Mouse (Mus musculus) adrenal gland, adult 10 weeks (tissue): Measurements from ENCODE around the gene Fanci. TPM values are rescaled to one million over a fixed set of nuclear protein-coding genes. Genes with fewer than 3 reads are reported as not detected.

Source experiments
- polyA plus RNA-seq: library from polyadenylated mRNA; stranded (reverse); fragments of 350-450 nt; fragmentation: Illumina TruSeq; extraction: RNeasy Lipid Tissue Mini Kit (QIAGEN cat#74804); gene quantifications from one replicate; pipeline ENCODE4 v1.2.3, GENCODE M21; 2014; ENCODE audit warnings: low read depth, low replicate concordance

The Fanci gene
- 0.87 TPM for polyA plus RNA-seq

DNA sequence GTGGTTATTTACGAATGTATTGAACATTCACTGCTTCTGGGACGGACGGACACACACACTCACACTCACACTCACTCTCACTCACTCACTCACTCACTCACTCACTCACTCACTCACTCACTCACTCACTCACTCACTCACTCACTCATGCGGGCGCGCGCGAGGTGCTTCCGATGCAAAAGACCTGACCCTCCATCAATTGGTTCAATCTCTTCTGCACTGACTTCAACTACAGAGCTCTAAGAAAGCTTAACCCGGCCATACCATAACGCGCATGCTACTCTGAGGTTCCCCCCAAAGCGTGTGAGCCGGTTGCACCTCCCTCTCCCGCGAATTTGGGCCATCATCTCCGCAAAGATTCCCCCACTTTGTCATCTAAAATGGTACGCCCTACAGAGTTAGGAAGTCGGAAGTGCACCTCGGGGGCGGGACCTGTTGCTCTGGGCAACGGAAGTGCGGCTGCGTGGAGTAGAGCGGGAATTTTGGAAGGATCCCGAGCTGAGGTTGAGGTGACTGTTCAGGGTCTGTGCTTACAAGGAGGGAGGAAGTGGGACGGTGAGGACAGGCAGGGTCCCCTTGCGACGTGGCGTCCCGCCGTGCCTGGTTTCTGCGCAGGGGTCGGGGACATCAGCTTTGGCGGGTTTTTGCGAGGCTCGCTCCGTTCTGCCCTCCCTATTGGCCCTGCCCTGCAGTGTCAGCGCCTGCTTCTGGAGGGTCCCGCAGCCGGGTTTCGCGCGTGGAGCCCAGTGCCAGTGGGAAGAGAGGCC lies at the start of gene Fanci:
Fanci (plus strand) TSS at position 47 of the 767 bp plus-strand sequence.

DNA sequence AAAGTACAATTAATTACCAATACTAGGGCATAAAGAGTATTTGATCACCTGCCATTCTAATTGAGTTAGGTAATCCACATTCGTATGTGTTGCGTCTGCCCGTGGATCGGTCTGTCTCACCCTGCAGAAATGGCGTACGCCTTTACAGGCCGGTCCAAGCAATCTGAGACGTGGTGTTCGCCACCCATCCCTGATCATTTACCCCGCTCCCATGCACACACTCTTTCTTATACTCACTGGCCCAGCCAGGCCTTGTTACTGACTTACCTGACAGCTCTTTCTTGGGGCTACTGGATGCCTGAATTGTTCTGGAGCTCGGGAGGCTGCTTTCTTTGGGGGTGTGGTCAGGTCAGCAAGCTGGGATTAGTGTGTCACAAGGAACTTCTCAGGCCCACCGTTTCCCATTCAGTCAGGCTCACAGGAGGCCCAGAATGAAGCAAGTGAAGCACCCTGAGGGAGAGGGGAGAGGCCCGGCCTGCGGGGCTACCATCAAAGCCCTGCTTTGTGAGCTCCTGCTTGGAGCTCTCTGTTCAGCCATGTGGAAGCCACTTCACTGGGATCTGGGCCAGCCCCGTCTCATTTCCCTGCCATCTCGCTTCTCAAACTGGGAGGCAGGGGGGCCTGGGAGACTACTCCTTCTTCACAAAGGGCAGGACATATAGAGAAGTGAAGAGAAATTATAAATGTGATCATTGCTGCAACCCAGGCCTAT lies 5.2 kb upstream of the Fanci start, which contains the start of gene Rlbp1:
Rlbp1 (minus strand) TSS at position 627 of the 712 bp plus-strand sequence.

GRCm38 (mm10) chr7:79466053-79466901 lies 74.5 kb downstream of the Fanci start, which contains the start of gene Polg:
TSS of gene Polg (minus strand) at chr7:79466362.

Other genes with a start within 250 kb of the Fanci start
- 4.4 TPM for gene Mfge8, start 242.9 kb upstream of the Fanci start, polyA plus RNA-seq
- 580 TPM for gene Abhd2, start 118.7 kb upstream of the Fanci start, polyA plus RNA-seq
- not detected for gene Rlbp1, start 4.9 kb upstream of the Fanci start, polyA plus RNA-seq
- 55.3 TPM for gene Polg, start 74.4 kb downstream of the Fanci start, polyA plus RNA-seq
- 1.9 TPM for gene Rhcg, start 225.7 kb downstream of the Fanci start, polyA plus RNA-seq